Mouse (Mus musculus): ENCODE measurements around the gene Thumpd3.

Thumpd3 gene

GRCm38 (mm10) chr6:113046041-113046975 is at the start of gene Thumpd3:
Gene Thumpd3 (plus strand): TSS chr6:113046225.
- peak; percentile 97 for DNase-seq

GRCm38 (mm10) chr6:112999199-112999598 is 46.8 kb upstream of the Thumpd3 start:
- DNase-seq = peak; percentile 10

GRCm38 (mm10) chr6:113000666-113001287 is 45.2 kb upstream of the Thumpd3 start:
- DNase-seq = peak; percentile 92

GRCm38 (mm10) chr6:113001719-113002118 is 44.3 kb upstream of the Thumpd3 start:
- no peak for DNase-seq

- no peak for DNase-seq
Measured at GRCm38 (mm10) chr6:113003313-113004111, 42.5 kb upstream of the Thumpd3 start.

GRCm38 (mm10) chr6:113006833-113007232 is 39.2 kb upstream of the Thumpd3 start:
- DNase-seq = no peak

- DNase-seq = no peak
Measured at GRCm38 (mm10) chr6:113011886-113012285, 34.1 kb upstream of the Thumpd3 start.

GRCm38 (mm10) chr6:113012495-113012941 is 33.5 kb upstream of the Thumpd3 start:
- DNase-seq = peak; percentile 59

- DNase-seq = no peak
Measured at GRCm38 (mm10) chr6:113013550-113013949, 32.5 kb upstream of the Thumpd3 start.

GRCm38 (mm10) chr6:113017500-113018047 is 28.5 kb upstream of the Thumpd3 start:
- DNase-seq = no peak

- DNase-seq = no peak
Measured at GRCm38 (mm10) chr6:113018139-113018538, 27.9 kb upstream of the Thumpd3 start.

- peak; percentile 79 for DNase-seq
Measured at GRCm38 (mm10) chr6:113024866-113025265, 21.2 kb upstream of the Thumpd3 start.

GRCm38 (mm10) chr6:113025774-113026173 is 20.3 kb upstream of the Thumpd3 start:
- no peak for DNase-seq

GRCm38 (mm10) chr6:113027446-113027845 is 18.6 kb upstream of the Thumpd3 start:
- no peak for DNase-seq

GRCm38 (mm10) chr6:113029006-113029405 is 17.0 kb upstream of the Thumpd3 start:
- no peak for DNase-seq

GRCm38 (mm10) chr6:113030553-113030952 is 15.5 kb upstream of the Thumpd3 start:
- DNase-seq = no peak

GRCm38 (mm10) chr6:113030970-113031660 is 14.9 kb upstream of the Thumpd3 start:
- DNase-seq = no peak

- no peak for DNase-seq
Measured at GRCm38 (mm10) chr6:113032121-113032520, 13.9 kb upstream of the Thumpd3 start.

- DNase-seq = no peak
Measured at GRCm38 (mm10) chr6:113033185-113033584, 12.8 kb upstream of the Thumpd3 start.

- DNase-seq = peak; percentile 29
Measured at GRCm38 (mm10) chr6:113034466-113034865, 11.6 kb upstream of the Thumpd3 start.

GRCm38 (mm10) chr6:113036463-113037175 is 9.4 kb upstream of the Thumpd3 start:
- DNase-seq = no peak
